Mouse (Mus musculus) natural killer cell, adult 2 months (primary cell): ENCODE data around the gene Smlr1.

Experiments used
- DNase-seq, 2 experiments: peaks; one replicate each; pipeline ENCODE4 v3.0.0; 2022; ENCODE audit warnings: low spot score in 2 of 2

The Smlr1 gene

GRCm38 (mm10) chr10:25499323-25500071 is 36.6 kb downstream of the Smlr1 start:
- DNase-seq: no peak

- DNase-seq: peak; percentile 38 to 66
Observed at GRCm38 (mm10) chr10:25488456-25488855, 47.6 kb downstream of the Smlr1 start.

GRCm38 (mm10) chr10:25482791-25483190 is 53.3 kb downstream of the Smlr1 start:
- no peak for DNase-seq

- DNase-seq: no peak
Observed at GRCm38 (mm10) chr10:25479716-25480115, 56.4 kb downstream of the Smlr1 start.
